Mouse (Mus musculus): ENCODE results near the gene Zbtb2.

DNA sequence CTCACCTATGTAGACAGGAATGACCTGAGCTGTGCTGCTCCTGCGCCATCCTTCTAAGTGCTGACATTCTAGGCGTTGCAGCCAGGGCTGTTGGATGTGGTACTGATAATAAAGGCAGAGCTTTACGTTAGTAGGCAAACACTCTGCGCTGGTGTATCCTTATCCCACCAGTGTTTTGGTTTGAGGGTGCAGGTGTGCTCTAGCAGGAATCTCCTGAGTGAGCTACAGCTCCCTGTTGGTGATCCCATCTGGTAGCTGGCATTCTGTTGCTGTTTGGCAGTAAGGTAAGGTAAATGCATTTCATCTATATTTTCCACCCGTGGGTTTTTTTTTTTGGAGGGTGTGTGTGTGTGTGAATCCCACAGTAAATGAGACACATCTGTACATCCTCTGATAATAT, 10.2 kb upstream of the Zbtb2 start:
- TF ChIP-seq GATA1 (IDR thresholded peaks at IDR 0.05; ENCODE audit: borderline replicate concordance, low read length): no peak
- TF ChIP-seq FLI1 (IDR thresholded peaks at IDR 0.05; ENCODE audit: low read length): no peak
